Comparison of ENCODE assay signal across 12 mouse cellular contexts in genomic region chr2:71843316-71843715, GRCm38 (mm10). TPM values are rescaled to one million over a fixed set of nuclear protein-coding genes. Genes with fewer than 3 reads are reported as not detected.
DNase-seq lines count a peak whose midpoint lies in the region; ATAC-seq lines count a peak whose summit lies in the region.
"Had no signal": no experiment of that assay in that cellular context is flagged by ENCODE, and none has a peak within 500 bp of the region (broad histone marks: within the 10 kb centered on the region; RNA-seq: fewer than 3 reads in every experiment).

No protein-coding gene starts in this region.

- intact Hi-C loops in heart, postnatal 10 days (cut with DNase I): no loop called here

- peak; percentile 40 for ATAC-seq in activated CD4-positive, CD25-positive, alpha-beta regulatory T cell, adult 4 months

- DNase-seq in heart, adult 18-20 months: peak; percentile 14 to 45
- DNase-seq in heart, postnatal 10 days: no peak
- peak; percentile 51 for DNase-seq in 416B (ENCODE audit: low read depth)
- peak; percentile 54 for DNase-seq in naive thymus-derived CD4-positive, alpha-beta T cell, adult 2 months (ENCODE audit: low read depth)
- DNase-seq in kidney, postnatal 14 days: no peak
- DNase-seq in urinary bladder, postnatal 36 days (ENCODE audit: low spot score in 2 of 2): no peak
- no peak for DNase-seq in layer of hippocampus, adult 9-11 months
- DNase-seq: kidney, adult 2 months; lung, adult 18-20 months; midbrain, embryonic 14.5 days; right cerebral cortex, postnatal 4 days had no signal

RNA-seq across cellular contexts. Expression of gene Pdk1, which starts 29.7 kb away (rescaled TPM):
- 100 to 1,000 TPM; 177 to 179 TPM for total RNA-seq in heart, adult 18-20 months (2021)
- 100 to 1,000 TPM; 119 to 149 TPM for total RNA-seq in heart, postnatal 10 days (2021)
- polyA plus RNA-seq in activated CD4-positive, CD25-positive, alpha-beta regulatory T cell, adult 4 months (2017; shearing (Covaris generic)): 10 to 100 TPM; 27.8 to 41.8 TPM

Comparison
In these comparisons a context has a peak if more than half of its experiments do, and no peak if none do; other contexts are left out.
1. DNase-seq: peak in heart, adult 18-20 months (2 of 2), 416B (single experiment) and naive thymus-derived CD4-positive, alpha-beta T cell, adult 2 months (single experiment); none in heart, postnatal 10 days (0 of 2), kidney, postnatal 14 days (single experiment), urinary bladder, postnatal 36 days (0 of 2) and layer of hippocampus, adult 9-11 months (single experiment).